Mouse (Mus musculus): ENCODE measurements around the gene Pkd2l1.

Gene Pkd2l1

GRCm38 (mm10) chr19:44192342-44192741 is at the start of gene Pkd2l1:
Gene Pkd2l1, minus strand, starts transcription at chr19:44192442.
- Histone ChIP-seq H3K36me3 (ENCODE audit: control insufficient read depth, insufficient read depth, low read length, poor library complexity, severe bottlenecking) (no peaks in the 10 kb centered on the region), H3K27me3 (ENCODE audit: control insufficient read depth, insufficient read depth, low read length, poor library complexity, severe bottlenecking) (no peaks in the 10 kb centered on the region)
- no peak for DNase-seq (ENCODE audit: low read depth, low spot score)

DNA sequence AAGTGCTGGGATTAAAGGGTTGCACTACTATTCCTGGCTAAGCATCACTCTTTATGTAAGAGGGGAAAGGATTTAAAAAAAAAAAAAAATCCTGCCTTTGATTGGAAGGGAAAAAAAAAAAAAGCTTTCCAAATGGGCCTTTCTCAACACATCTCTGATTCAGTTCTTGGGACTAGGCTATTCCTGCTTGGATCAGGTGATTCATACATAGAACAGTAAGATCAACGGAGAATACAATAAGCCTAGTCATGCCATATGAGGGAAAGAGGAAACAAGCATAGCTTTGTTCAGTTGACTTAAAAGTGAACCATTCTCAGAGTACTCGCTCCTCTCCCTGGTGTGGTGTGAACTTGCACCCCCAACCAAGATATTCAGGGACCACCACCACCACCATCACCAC is 46.7 kb upstream of the Pkd2l1 start:
- no peak for DNase-seq (ENCODE audit: low read depth, low spot score)
- Histone ChIP-seq H3K27me3 (ENCODE audit: control insufficient read depth, insufficient read depth, low read length, poor library complexity, severe bottlenecking) (no peaks in the 10 kb centered on the region), H3K36me3 (ENCODE audit: control insufficient read depth, insufficient read depth, low read length, poor library complexity, severe bottlenecking) (no peaks in the 10 kb centered on the region)

DNA sequence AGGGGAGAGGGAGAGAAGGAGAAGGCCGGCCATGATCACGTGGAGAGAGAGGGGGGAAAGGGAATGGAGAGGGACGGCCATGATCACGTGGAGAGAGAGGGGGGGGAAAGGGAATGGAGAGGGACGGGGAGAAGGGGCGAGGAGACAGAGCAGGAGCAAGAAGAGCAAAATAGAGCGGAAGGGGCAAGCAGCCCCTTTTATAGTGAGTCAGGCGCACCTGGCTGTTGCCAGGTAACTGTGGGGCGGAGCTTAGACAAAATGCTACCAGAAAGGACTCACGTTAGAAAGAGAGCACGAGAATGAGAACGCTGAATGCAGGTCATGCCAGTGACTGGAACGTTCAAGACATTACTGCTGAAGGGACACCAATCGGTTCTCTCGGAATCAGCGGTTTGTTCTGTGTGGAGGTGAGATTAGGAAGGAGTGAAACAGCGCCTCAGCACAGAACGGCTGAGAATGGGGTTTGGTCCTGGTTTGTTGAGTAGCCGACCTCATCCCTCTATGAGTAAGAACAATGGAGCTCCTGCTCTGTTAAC is 45.3 kb upstream of the Pkd2l1 start:
- no peaks in the 10 kb centered on the region for H3K36me3 ChIP-seq (ENCODE audit: control insufficient read depth, insufficient read depth, low read length, poor library complexity, severe bottlenecking)
- no peaks in the 10 kb centered on the region for H3K27me3 ChIP-seq (ENCODE audit: control insufficient read depth, insufficient read depth, low read length, poor library complexity, severe bottlenecking)
- no peak for DNase-seq (ENCODE audit: low read depth, low spot score)

- no peak for DNase-seq (ENCODE audit: low read depth, low spot score)
- Histone ChIP-seq H3K27me3 (ENCODE audit: control insufficient read depth, insufficient read depth, low read length, poor library complexity, severe bottlenecking) (no peaks in the 10 kb centered on the region), H3K36me3 (ENCODE audit: control insufficient read depth, insufficient read depth, low read length, poor library complexity, severe bottlenecking) (no peaks in the 10 kb centered on the region)
Measured at GRCm38 (mm10) chr19:44231608-44232151, 39.4 kb upstream of the Pkd2l1 start.

GRCm38 (mm10) chr19:44230212-44230611 is 38.0 kb upstream of the Pkd2l1 start:
- Histone ChIP-seq H3K27me3 (ENCODE audit: control insufficient read depth, insufficient read depth, low read length, poor library complexity, severe bottlenecking) (no peaks in the 10 kb centered on the region), H3K36me3 (ENCODE audit: control insufficient read depth, insufficient read depth, low read length, poor library complexity, severe bottlenecking) (no peaks in the 10 kb centered on the region)
- DNase-seq (ENCODE audit: low read depth, low spot score), result no peak

- no peaks in the 10 kb centered on the region for H3K36me3 ChIP-seq (ENCODE audit: control insufficient read depth, insufficient read depth, low read length, poor library complexity, severe bottlenecking)
- DNase-seq (ENCODE audit: low read depth, low spot score), result no peak
Measured at GRCm38 (mm10) chr19:44229776-44230175, 37.5 kb upstream of the Pkd2l1 start.

GRCm38 (mm10) chr19:44225728-44226127 is 33.5 kb upstream of the Pkd2l1 start:
- Histone ChIP-seq H3K27me3 (ENCODE audit: control insufficient read depth, insufficient read depth, low read length, poor library complexity, severe bottlenecking) (no peaks in the 10 kb centered on the region), H3K36me3 (ENCODE audit: control insufficient read depth, insufficient read depth, low read length, poor library complexity, severe bottlenecking) (no peaks in the 10 kb centered on the region)
- peak; percentile 9 for DNase-seq (ENCODE audit: low read depth, low spot score)

More at GRCm38 (mm10) chr19:44229776-44230175, 37.5 kb upstream of the Pkd2l1 start:
- no peaks in the 10 kb centered on the region for H3K27me3 ChIP-seq (ENCODE audit: control insufficient read depth, insufficient read depth, low read length, poor library complexity, severe bottlenecking)

GRCm38 (mm10) chr19:44217958-44218525 is 25.8 kb upstream of the Pkd2l1 start:
- no peak for DNase-seq (ENCODE audit: low read depth, low spot score)
- Histone ChIP-seq H3K27me3 (ENCODE audit: control insufficient read depth, insufficient read depth, low read length, poor library complexity, severe bottlenecking) (no peaks in the 10 kb centered on the region; the same call in 1 of the 2 replicates), H3K36me3 (ENCODE audit: control insufficient read depth, insufficient read depth, low read length, poor library complexity, severe bottlenecking) (no peaks in the 10 kb centered on the region)

GRCm38 (mm10) chr19:44215255-44215654 is 23.0 kb upstream of the Pkd2l1 start:
- Histone ChIP-seq H3K27me3 (ENCODE audit: control insufficient read depth, insufficient read depth, low read length, poor library complexity, severe bottlenecking) (no peaks in the 10 kb centered on the region; the same call in 1 of the 2 replicates), H3K36me3 (ENCODE audit: control insufficient read depth, insufficient read depth, low read length, poor library complexity, severe bottlenecking) (no peaks in the 10 kb centered on the region)
- no peak for DNase-seq (ENCODE audit: low read depth, low spot score)

DNA sequence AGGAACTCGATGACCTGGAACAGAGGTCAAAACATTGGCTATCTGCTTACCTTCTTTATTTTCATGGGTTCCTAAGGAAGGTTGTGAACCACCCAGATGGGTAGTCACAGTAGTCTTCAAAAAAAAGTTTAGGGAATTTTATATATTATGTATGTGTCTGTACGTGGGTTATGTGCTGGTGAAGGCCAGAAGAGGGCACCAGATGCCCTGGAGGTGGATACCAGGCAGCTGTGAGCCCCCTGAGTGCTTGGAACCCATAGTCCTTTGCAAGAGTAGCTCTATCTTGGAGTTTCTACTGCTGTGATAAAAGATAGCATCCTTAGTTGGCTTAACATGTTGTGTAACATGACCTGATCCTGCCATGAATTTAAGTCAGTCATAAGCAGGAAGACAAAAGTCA is 14.8 kb upstream of the Pkd2l1 start:
- H3K27me3 ChIP-seq (ENCODE audit: control insufficient read depth, insufficient read depth, low read length, poor library complexity, severe bottlenecking), result no peaks in the 10 kb centered on the region
- DNase-seq (ENCODE audit: low read depth, low spot score), result peak; percentile 40
- no peaks in the 10 kb centered on the region for H3K36me3 ChIP-seq (ENCODE audit: control insufficient read depth, insufficient read depth, low read length, poor library complexity, severe bottlenecking)

DNA sequence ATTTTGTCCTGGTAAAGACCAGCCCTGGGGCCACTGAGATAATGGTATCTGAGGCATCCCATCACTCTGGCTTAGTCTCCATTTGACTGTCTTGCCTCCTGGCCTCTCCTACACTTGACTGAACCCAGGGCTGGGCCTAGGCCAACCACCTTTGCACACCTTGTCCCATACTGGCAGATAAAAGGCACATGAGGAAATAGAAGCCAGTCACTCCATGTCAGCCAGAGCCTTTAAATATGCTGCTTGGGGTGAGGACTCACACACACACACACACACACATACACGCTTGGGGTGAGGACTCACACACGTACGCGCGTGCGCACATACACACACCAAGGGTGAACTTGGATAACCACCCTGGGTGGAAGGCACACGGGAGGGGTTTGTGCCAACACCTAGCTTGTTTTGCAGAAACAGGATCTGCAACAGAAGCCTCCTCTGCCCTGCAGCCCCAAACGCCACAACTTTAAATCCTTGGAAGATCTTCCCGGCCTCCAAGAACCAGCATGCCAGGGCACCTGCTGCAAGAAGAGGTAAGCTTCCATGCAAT is 10.8 kb upstream of the Pkd2l1 start, which contains the start of gene Scd3:
Gene Scd3, plus strand, starts transcription at position 255 of the 550 bp plus-strand sequence.
- no peaks in the 10 kb centered on the region for H3K36me3 ChIP-seq (ENCODE audit: control insufficient read depth, insufficient read depth, low read length, poor library complexity, severe bottlenecking)
- no peaks in the 10 kb centered on the region for H3K27me3 ChIP-seq (ENCODE audit: control insufficient read depth, insufficient read depth, low read length, poor library complexity, severe bottlenecking)
- DNase-seq (ENCODE audit: low read depth, low spot score), result no peak

DNA sequence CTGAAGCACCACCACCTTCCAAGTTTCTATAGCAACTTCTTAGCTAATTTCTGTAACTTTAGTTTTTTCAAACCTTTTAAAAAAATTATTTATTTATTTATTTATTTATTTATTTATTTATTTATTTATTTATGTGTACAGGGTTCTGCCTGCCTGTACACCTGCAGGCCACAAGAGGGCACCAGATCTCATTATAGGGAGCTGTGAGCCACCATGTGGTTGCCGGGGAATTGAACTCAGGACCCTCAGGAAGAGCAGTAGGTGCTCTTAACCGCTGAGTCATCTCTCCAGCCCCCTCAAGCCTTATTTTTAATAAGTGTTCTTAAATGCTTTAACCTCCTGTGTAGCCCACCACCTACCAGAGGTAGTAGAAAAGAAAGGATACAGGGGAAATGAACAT is 6.7 kb upstream of the Pkd2l1 start:
- no peaks in the 10 kb centered on the region for H3K27me3 ChIP-seq (ENCODE audit: control insufficient read depth, insufficient read depth, low read length, poor library complexity, severe bottlenecking)
- no peaks in the 10 kb centered on the region for H3K36me3 ChIP-seq (ENCODE audit: control insufficient read depth, insufficient read depth, low read length, poor library complexity, severe bottlenecking)
- peak; percentile 53 for DNase-seq (ENCODE audit: low read depth, low spot score)

DNA sequence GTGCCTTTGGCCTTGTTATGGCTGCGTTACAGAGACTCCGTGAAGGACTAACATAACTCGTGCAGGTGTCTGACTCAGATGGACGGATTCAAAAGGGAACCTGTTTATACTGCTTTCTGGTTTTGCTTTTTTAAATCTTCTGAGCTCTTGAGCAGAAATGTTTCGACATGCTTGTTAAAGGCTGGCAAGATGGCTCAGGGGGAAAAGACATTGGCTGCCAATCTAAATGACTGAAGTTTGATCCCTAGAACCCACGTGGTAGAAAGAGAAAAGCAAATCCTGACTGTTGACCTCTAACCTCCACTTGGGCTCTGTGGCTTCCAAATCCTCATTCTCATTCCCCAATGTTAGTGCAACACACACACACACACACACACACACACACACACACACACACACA is 6.3 kb upstream of the Pkd2l1 start:
- no peaks in the 10 kb centered on the region for H3K36me3 ChIP-seq (ENCODE audit: control insufficient read depth, insufficient read depth, low read length, poor library complexity, severe bottlenecking)
- no peak for DNase-seq (ENCODE audit: low read depth, low spot score)

GRCm38 (mm10) chr19:44197053-44197852 is 5.0 kb upstream of the Pkd2l1 start:
- Histone ChIP-seq H3K27me3 (ENCODE audit: control insufficient read depth, insufficient read depth, low read length, poor library complexity, severe bottlenecking) (no peaks in the 10 kb centered on the region), H3K36me3 (ENCODE audit: control insufficient read depth, insufficient read depth, low read length, poor library complexity, severe bottlenecking) (no peaks in the 10 kb centered on the region)
- DNase-seq (ENCODE audit: low read depth, low spot score), result no peak

More for the DNA sequence above, 6.3 kb upstream of the Pkd2l1 start:
- no peaks in the 10 kb centered on the region for H3K27me3 ChIP-seq (ENCODE audit: control insufficient read depth, insufficient read depth, low read length, poor library complexity, severe bottlenecking)

DNA sequence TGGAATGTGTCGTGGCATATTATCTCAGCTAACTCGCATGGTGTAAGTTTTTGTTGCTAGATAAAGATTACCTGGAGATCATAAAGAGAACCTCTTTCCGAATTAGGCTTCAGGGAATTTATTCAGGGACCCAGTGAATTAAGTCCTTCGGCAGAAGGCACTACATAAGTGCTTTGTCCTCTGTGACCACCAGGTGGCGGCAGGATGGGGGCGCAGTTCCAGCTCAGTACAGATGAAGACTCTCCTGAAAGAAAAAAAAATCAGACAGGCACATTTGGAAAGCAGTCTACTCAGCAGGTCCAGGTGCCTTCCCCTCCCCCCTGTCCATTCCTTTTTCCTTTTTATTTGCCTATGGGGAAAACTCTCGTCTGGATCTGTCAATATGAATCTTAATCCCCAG is 2.9 kb upstream of the Pkd2l1 start:
- no peaks in the 10 kb centered on the region for H3K36me3 ChIP-seq (ENCODE audit: control insufficient read depth, insufficient read depth, low read length, poor library complexity, severe bottlenecking)
- DNase-seq (ENCODE audit: low read depth, low spot score), result peak; percentile 76
- H3K27me3 ChIP-seq (ENCODE audit: control insufficient read depth, insufficient read depth, low read length, poor library complexity, severe bottlenecking), result no peaks in the 10 kb centered on the region

Measured in splenic B cell, adult 2 months (primary cell).